Mouse (Mus musculus): ENCODE measurements around the gene Tmtc1.

DNA sequence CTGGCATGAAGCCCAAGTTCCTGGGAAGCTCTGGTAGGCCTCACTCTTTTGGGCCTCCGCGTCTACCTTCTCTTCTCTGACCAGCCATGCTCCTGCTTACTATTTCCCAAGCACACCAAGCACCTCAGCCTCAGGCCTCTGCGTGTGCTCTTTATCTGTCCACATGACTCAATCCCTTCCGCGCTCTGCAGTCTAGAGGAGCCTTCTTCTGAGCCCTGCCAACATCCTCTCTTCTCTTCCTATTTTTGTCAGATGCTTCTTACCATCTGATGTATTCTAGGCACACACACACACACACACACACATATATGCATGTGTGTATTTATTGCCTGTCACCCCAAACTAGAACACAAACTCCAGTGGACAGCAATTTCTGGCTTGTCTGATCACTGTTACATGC is 202.5 kb downstream of the Tmtc1 start:
- no peak for TF ChIP-seq CTCF (IDR thresholded peaks at IDR 0.05; ENCODE audit: low read depth, low read length)
- no peak for TF ChIP-seq POLR2A (IDR thresholded peaks at IDR 0.05; ENCODE audit: borderline replicate concordance, low read depth, low read length)

Measured in bone marrow macrophage, adult 2 months (primary cell).